Mouse (Mus musculus) neural tube, embryonic 12.5 days (tissue): ENCODE data around the gene Atp6v0c. TPM values are rescaled to one million over a fixed set of nuclear protein-coding genes. Genes with fewer than 3 reads are reported as not detected.
"Not testable (repeated sequence)": the region's sequence is repeated elsewhere in the genome, so short reads cannot be mapped to it uniquely, and the experiment has no call there.

Experiments
- ATAC-seq: fragments of 200-750 bp; cut with Nextera tagmentation; 2 replicates; pipeline ENCODE4 v1.8.0; 2017; ENCODE audit warnings: low read depth, mild to moderate bottlenecking, moderate TSS enrichment, moderate library complexity; ENCODE audit not compliant: low FRiP score
- H3K27ac ChIP-seq: fragments of 300-500 bp; sonication (generic); 2 replicates; pipeline ENCODE4 v1.5.1; 2016
- H3K27me3 ChIP-seq: fragments of 300-500 bp; sonication (generic); replicated peaks from 2 replicates; pipeline ENCODE4 v1.6.1; 2016; ENCODE audit warnings: mild to moderate bottlenecking
- H3K36me3 ChIP-seq: fragments of 300-500 bp; sonication (generic); 2 replicates; pipeline ENCODE4 v1.6.1; 2016; ENCODE audit warnings: mild to moderate bottlenecking
- H3K4me1 ChIP-seq: fragments of 300-500 bp; sonication (generic); 2 replicates; pipeline ENCODE4 v1.6.1; 2016
- H3K4me2 ChIP-seq: fragments of 300-500 bp; sonication (generic); replicated peaks from 2 replicates; pipeline ENCODE4 v1.6.1; 2016; ENCODE audit warnings: mild to moderate bottlenecking
- H3K4me3 ChIP-seq: fragments of 300-500 bp; sonication (generic); 2 replicates; pipeline ENCODE4 v1.5.1; 2016
- H3K9ac ChIP-seq: fragments of 300-500 bp; sonication (generic); 2 replicates; pipeline ENCODE4 v1.6.1; 2016; ENCODE audit warnings: mild to moderate bottlenecking
- H3K9me3 ChIP-seq: fragments of 300-500 bp; sonication (generic); 2 replicates; pipeline ENCODE4 v1.6.1; 2016; ENCODE audit warnings: mild to moderate bottlenecking
- WGBS: fragments of 180-500 bp; shearing (Covaris S2); methylation state at CpG from one replicate; pipeline ENCODE4 v1.1.7; 2016; 5-methylcytosine and 5-hydroxymethylcytosine counted together
- polyA plus RNA-seq: library from polyadenylated mRNA; unstranded; fragments of >200 nt; fragmentation: Nextera tagmentation; extraction: Ambion mirVana; gene quantifications from 2 replicates; pipeline ENCODE4 v1.2.1, GENCODE M21; 2016

Atp6v0c gene
- polyA plus RNA-seq, 1 experiment from 2014 or later: 671 TPM

GRCm38 (mm10) chr17:24150824-24151223 is 18.7 kb downstream of the Atp6v0c start, which contains the start of gene Pdpk1:
Gene Pdpk1, minus strand, starts transcription at chr17:24150924.
- ATAC-seq: no peak
- Histone ChIP-seq H3K4me2 (peak within 1 kb of the TSS; percentile 66), H3K9me3 (no peaks in the 10 kb centered on the region), H3K4me1 (peaks cover 8% of the 10 kb centered on the region; the same call in 1 of the 2 replicates), H3K4me3 (0 out of 2 replicates have a peak within 1 kb of the TSS, but pooled peaks have one; percentile 25), H3K27ac (no peak within 1 kb of the TSS), H3K9ac (peak within 1 kb of the TSS; percentile 51; the same call in 1 of the 2 replicates), H3K27me3 (no peaks in the 10 kb centered on the region), H3K36me3 (0 out of 2 replicates have a peak, but pooled peaks cover 4% of the 10 kb centered on the region)
- 90% methylated on average over 2 of the region's 2 CpGs for WGBS

- WGBS: 92% methylated on average over 7 of the region's 7 CpGs
These were observed 20.1 kb downstream of the Atp6v0c start for GRCm38 (mm10) chr17:24149421-24149820.

GRCm38 (mm10) chr17:24142897-24143296 is 26.6 kb downstream of the Atp6v0c start:
- no peak for ATAC-seq
- Histone ChIP-seq H3K4me1 (peaks cover 16% of the 10 kb centered on the region), H3K36me3 (no peaks in the 10 kb centered on the region), H3K27me3 (no peaks in the 10 kb centered on the region), H3K27ac (no peak overlapping the region), H3K9me3 (no peaks in the 10 kb centered on the region), H3K4me3 (no peak overlapping the region), H3K4me2 (no peak overlapping the region), H3K9ac (no peak overlapping the region)
- 47% methylated on average over 2 of the region's 2 CpGs for WGBS

More at GRCm38 (mm10) chr17:24149421-24149820, 20.1 kb downstream of the Atp6v0c start:
- no peak for ATAC-seq
- Histone ChIP-seq H3K27ac (no peak overlapping the region), H3K27me3 (no peaks in the 10 kb centered on the region), H3K9me3 (no peaks in the 10 kb centered on the region), H3K9ac (no peak overlapping the region), H3K4me3 (no peak overlapping the region), H3K4me1 (peaks cover 8% of the 10 kb centered on the region; the same call in 1 of the 2 replicates), H3K4me2 (no peak overlapping the region), H3K36me3 (no peaks in the 10 kb centered on the region)

GRCm38 (mm10) chr17:24141425-24141920 is 28.0 kb downstream of the Atp6v0c start:
- Histone ChIP-seq H3K9ac (peak overlapping the region; percentile 89), H3K9me3 (no peaks in the 10 kb centered on the region), H3K36me3 (no peaks in the 10 kb centered on the region), H3K27me3 (no peaks in the 10 kb centered on the region), H3K4me1 (peaks cover 16% of the 10 kb centered on the region), H3K27ac (0 out of 2 replicates have a peak overlapping the region, but pooled peaks have one; percentile 39), H3K4me3 (peak overlapping the region; percentile 93), H3K4me2 (peak overlapping the region; percentile 95)
- under 1% methylated on average over 56 of the region's 57 CpGs for WGBS
- ATAC-seq: peak; percentile 99

GRCm38 (mm10) chr17:24140845-24141424 is 28.6 kb downstream of the Atp6v0c start:
- Histone ChIP-seq H3K9ac (peak overlapping the region; percentile 89), H3K4me1 (peaks cover 16% of the 10 kb centered on the region), H3K4me2 (peak overlapping the region; percentile 95), H3K4me3 (peak overlapping the region; percentile 93), H3K27ac (0 out of 2 replicates have a peak overlapping the region, but pooled peaks have one; percentile 39), H3K27me3 (no peaks in the 10 kb centered on the region), H3K9me3 (no peaks in the 10 kb centered on the region), H3K36me3 (no peaks in the 10 kb centered on the region)
- whole genome bisulfite sequencing: 1% methylated on average over 31 of the region's 43 CpGs
- peak; percentile 43 for ATAC-seq

- H3K9ac ChIP-seq: peak overlapping the region; percentile 89; the same call in 1 of the 2 replicates
- no peaks in the 10 kb centered on the region for H3K9me3 ChIP-seq
- H3K4me3 ChIP-seq: peak overlapping the region; percentile 93; the same call in 1 of the 2 replicates
- WGBS: 93% methylated on average over 4 of the region's 4 CpGs
- H3K27me3 ChIP-seq: no peaks in the 10 kb centered on the region
- H3K4me1 ChIP-seq: peaks cover 16% of the 10 kb centered on the region
- ATAC-seq: no peak
- H3K4me2 ChIP-seq: peak overlapping the region; percentile 95
- H3K27ac ChIP-seq: no peak overlapping the region
- no peaks in the 10 kb centered on the region for H3K36me3 ChIP-seq
These were observed 29.5 kb downstream of the Atp6v0c start for GRCm38 (mm10) chr17:24139968-24140367.

GRCm38 (mm10) chr17:24139256-24139655 is 30.2 kb downstream of the Atp6v0c start:
- WGBS: 88% methylated on average over 3 of the region's 3 CpGs

GRCm38 (mm10) chr17:24137226-24137880 is 32.1 kb downstream of the Atp6v0c start:
- H3K4me1 ChIP-seq: peaks cover 15% of the 10 kb centered on the region
- no peak overlapping the region for H3K9ac ChIP-seq
- H3K27me3 ChIP-seq: no peaks in the 10 kb centered on the region
- ATAC-seq: no peak
- H3K4me3 ChIP-seq: no peak overlapping the region
- H3K36me3 ChIP-seq: no peaks in the 10 kb centered on the region
- no peaks in the 10 kb centered on the region for H3K9me3 ChIP-seq
- no peak overlapping the region for H3K4me2 ChIP-seq
- no peak overlapping the region for H3K27ac ChIP-seq
- 92% methylated on average over 2 of the region's 2 CpGs for WGBS

More at GRCm38 (mm10) chr17:24139256-24139655, 30.2 kb downstream of the Atp6v0c start:
- ATAC-seq: no peak
- no peak overlapping the region for H3K4me2 ChIP-seq
- H3K4me3 ChIP-seq: no peak overlapping the region
- H3K9ac ChIP-seq: no peak overlapping the region
- no peaks in the 10 kb centered on the region for H3K9me3 ChIP-seq
- no peaks in the 10 kb centered on the region for H3K27me3 ChIP-seq
- peaks cover 16% of the 10 kb centered on the region for H3K4me1 ChIP-seq
- no peak overlapping the region for H3K27ac ChIP-seq
- H3K36me3 ChIP-seq: no peaks in the 10 kb centered on the region

GRCm38 (mm10) chr17:24134062-24134461 is 35.4 kb downstream of the Atp6v0c start:
- Histone ChIP-seq H3K27me3 (no peaks in the 10 kb centered on the region), H3K4me2 (no peak overlapping the region), H3K9me3 (no peaks in the 10 kb centered on the region), H3K27ac (no peak overlapping the region), H3K36me3 (no peaks in the 10 kb centered on the region), H3K9ac (no peak overlapping the region), H3K4me3 (no peak overlapping the region), H3K4me1 (no peaks in the 10 kb centered on the region)
- ATAC-seq: no peak

GRCm38 (mm10) chr17:24132919-24133318 is 36.6 kb downstream of the Atp6v0c start:
- H3K27me3 ChIP-seq, H3K27ac ChIP-seq, H3K4me2 ChIP-seq, H3K9ac ChIP-seq, H3K4me3 ChIP-seq, ATAC-seq, H3K9me3 ChIP-seq, H3K4me1 ChIP-seq, H3K36me3 ChIP-seq: not testable (repeated sequence)
- 93% methylated on average over 4 of the region's 4 CpGs for WGBS

GRCm38 (mm10) chr17:24131570-24131969 is 37.9 kb downstream of the Atp6v0c start:
- Histone ChIP-seq H3K27me3 (no peaks in the 10 kb centered on the region), H3K4me1 (no peaks in the 10 kb centered on the region), H3K36me3 (no peaks in the 10 kb centered on the region), H3K4me3 (no peak overlapping the region), H3K9ac (no peak overlapping the region), H3K27ac (no peak overlapping the region), H3K9me3 (no peaks in the 10 kb centered on the region), H3K4me2 (no peak overlapping the region)
- no peak for ATAC-seq
- 93% methylated on average over 3 of the region's 3 CpGs for WGBS

- 91% methylated on average over 4 of the region's 4 CpGs for WGBS
- not testable (repeated sequence) for H3K4me2 ChIP-seq, H3K9me3 ChIP-seq, H3K36me3 ChIP-seq, H3K9ac ChIP-seq, ATAC-seq, H3K4me1 ChIP-seq, H3K27me3 ChIP-seq, H3K4me3 ChIP-seq, H3K27ac ChIP-seq
These were observed 40.3 kb downstream of the Atp6v0c start for GRCm38 (mm10) chr17:24129246-24129645.
